Comparison of ENCODE assay signal across 21 mouse cellular contexts in the genomic region with DNA sequence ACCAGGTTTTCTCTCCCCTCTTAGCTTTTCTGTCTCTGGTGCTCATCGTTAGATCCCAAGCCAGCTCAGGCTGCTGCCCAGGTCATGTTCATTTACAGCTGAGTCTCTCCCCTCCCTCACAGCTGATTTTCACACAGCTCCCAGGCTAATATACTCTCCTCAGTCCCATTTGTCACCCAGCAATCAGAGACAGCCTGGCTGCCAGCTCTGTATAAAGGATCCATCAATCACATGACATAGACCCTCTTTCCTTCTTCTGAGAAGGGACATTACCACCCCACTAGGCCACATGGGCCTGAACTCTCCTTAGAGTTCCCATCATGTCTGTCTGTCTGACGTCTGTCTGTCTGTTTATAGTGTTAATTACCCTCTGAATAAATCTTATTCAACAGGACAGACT. TPM values are rescaled to one million over a fixed set of nuclear protein-coding genes. Genes with fewer than 3 reads are reported as not detected.
DNase-seq lines count a peak whose midpoint lies in the region; ATAC-seq and TF ChIP-seq lines count a peak whose summit lies in the region.
"Had no signal": no experiment of that assay in that cellular context is flagged by ENCODE, and none has a peak within 500 bp of the region (broad histone marks: within the 10 kb centered on the region; RNA-seq: fewer than 3 reads in every experiment).

No protein-coding gene starts in this region.

- no peak for TF ChIP-seq POLR2A in liver, adult 2 months (IDR thresholded peaks at IDR 0.05; ENCODE audit: extremely low read depth, insufficient read depth, low read length)
- no peak for TF ChIP-seq POLR2A in lung, adult 2 months (IDR thresholded peaks at IDR 0.05; ENCODE audit: borderline replicate concordance, extremely low read depth, low read depth, low read length)

- H3K79me2 ChIP-seq in liver, adult 2 months (ENCODE audit: control insufficient read depth, insufficient read depth, low read length) = no peaks in the 10 kb centered on the region; the same call in 1 of the 2 replicates

- no peak overlapping the region for H3K27ac ChIP-seq in hindbrain, embryonic 12.5 days
- H3K27ac ChIP-seq in hindbrain, postnatal 0 days = no peak overlapping the region
- H3K27ac ChIP-seq in liver, adult 2 months (replicated peaks; ENCODE audit: insufficient read depth, low read depth, low read length) = peak overlapping the region; percentile 46
- H3K27ac ChIP-seq in liver, embryonic 12.5 days = no peak overlapping the region
- H3K27ac ChIP-seq in hindbrain, embryonic 14.5 days = no peak overlapping the region
- no peak overlapping the region for H3K27ac ChIP-seq in neural tube, embryonic 13.5 days (replicated peaks)
- H3K27ac ChIP-seq: embryonic facial prominence, embryonic 10.5 days; heart, embryonic 15.5 days; hindbrain, embryonic 15.5 days; left cerebral cortex, adult 2 months; lung, embryonic 15.5 days had no signal

- H3K4me3 ChIP-seq in hindbrain, embryonic 12.5 days = no peak overlapping the region
- H3K4me3 ChIP-seq in hindbrain, postnatal 0 days (ENCODE audit: low read length) = no peak overlapping the region
- no peak overlapping the region for H3K4me3 ChIP-seq in liver, adult 2 months (ENCODE audit: insufficient read depth, low read depth, low read length)
- H3K4me3 ChIP-seq in liver, embryonic 12.5 days = no peak overlapping the region
- H3K4me3 ChIP-seq in hindbrain, embryonic 14.5 days (replicated peaks; ENCODE audit: low read length) = no peak overlapping the region
- no peak overlapping the region for H3K4me3 ChIP-seq in neural tube, embryonic 13.5 days
- no peak overlapping the region for H3K4me3 ChIP-seq in lung, adult 2 months (replicated peaks; ENCODE audit: extremely low read depth, low read depth, low read length)
- H3K4me3 ChIP-seq: embryonic facial prominence, embryonic 10.5 days; heart, embryonic 15.5 days; hindbrain, embryonic 15.5 days; left cerebral cortex, adult 2 months; lung, embryonic 15.5 days had no signal

- no peak overlapping the region for H3K9ac ChIP-seq in hindbrain, embryonic 12.5 days
- no peak overlapping the region for H3K9ac ChIP-seq in hindbrain, postnatal 0 days (replicated peaks; ENCODE audit: low read length)
- H3K9ac ChIP-seq in liver, adult 2 months (ENCODE audit: low read depth, low read length) = no peak overlapping the region
- H3K9ac ChIP-seq in liver, embryonic 12.5 days = no peak overlapping the region
- no peak overlapping the region for H3K9ac ChIP-seq in hindbrain, embryonic 14.5 days
- H3K9ac ChIP-seq in neural tube, embryonic 13.5 days = no peak overlapping the region
- H3K9ac ChIP-seq: heart, embryonic 15.5 days; hindbrain, embryonic 15.5 days; lung, embryonic 15.5 days had no signal

- no peaks in the 10 kb centered on the region for H3K36me3 ChIP-seq in hindbrain, embryonic 12.5 days
- H3K36me3 ChIP-seq in hindbrain, postnatal 0 days (ENCODE audit: insufficient read depth, low read length) = no peaks in the 10 kb centered on the region
- H3K36me3 ChIP-seq in liver, adult 2 months (ENCODE audit: control insufficient read depth, insufficient read depth, low read length) = no peaks in the 10 kb centered on the region
- no peaks in the 10 kb centered on the region for H3K36me3 ChIP-seq in liver, embryonic 12.5 days
- H3K36me3 ChIP-seq in hindbrain, embryonic 14.5 days (replicated peaks; ENCODE audit: control insufficient read depth, insufficient read depth) = no peaks in the 10 kb centered on the region
- H3K36me3 ChIP-seq in neural tube, embryonic 13.5 days = no peaks in the 10 kb centered on the region
- H3K36me3 ChIP-seq: embryonic facial prominence, embryonic 10.5 days; heart, embryonic 15.5 days; hindbrain, embryonic 15.5 days; lung, embryonic 15.5 days had no signal

- DNase-seq in hindbrain, postnatal 0 days (ENCODE audit: low spot score) = no peak
- DNase-seq in liver, adult 2 months (ENCODE audit: extremely low read depth, low read depth, low spot score) = no peak
- no peak for DNase-seq in hindbrain, embryonic 14.5 days (ENCODE audit: low spot score)
- DNase-seq in lung, adult 2 months = no peak
- DNase-seq in cerebellum, adult 9-11 months = no peak
- DNase-seq: cerebellum, adult 18-20 months; cerebellum, postnatal 36 days; gastrocnemius, postnatal 25 days; left cerebral cortex, postnatal 4 days; lung, postnatal 4 days; thymus, postnatal 36 days had no signal

- TF ChIP-seq CTCF in hindbrain, postnatal 0 days (IDR thresholded peaks at IDR 0.05; ENCODE audit: low read depth) = no peak
- no peak for TF ChIP-seq CTCF in liver, adult 2 months (IDR thresholded peaks at IDR 0.05; ENCODE audit: low read depth, low read length)
- TF ChIP-seq CTCF in lung, adult 2 months (IDR thresholded peaks at IDR 0.05; ENCODE audit: insufficient read depth, low read length) = no peak

- H3K9me3 ChIP-seq in hindbrain, embryonic 12.5 days (replicated peaks) = no peaks in the 10 kb centered on the region
- no peaks in the 10 kb centered on the region for H3K9me3 ChIP-seq in hindbrain, postnatal 0 days (ENCODE audit: low read length)
- no peaks in the 10 kb centered on the region for H3K9me3 ChIP-seq in liver, embryonic 12.5 days (replicated peaks)
- H3K9me3 ChIP-seq in hindbrain, embryonic 14.5 days (ENCODE audit: control insufficient read depth, low read length) = 0 out of 2 replicates have a peak, but pooled peaks cover 3% of the 10 kb centered on the region
- H3K9me3 ChIP-seq in neural tube, embryonic 13.5 days = no peaks in the 10 kb centered on the region
- H3K9me3 ChIP-seq: embryonic facial prominence, embryonic 10.5 days; heart, embryonic 15.5 days; hindbrain, embryonic 15.5 days; lung, embryonic 15.5 days had no signal

- 33% methylated on average over 2 of the region's 2 CpGs for WGBS in hindbrain, embryonic 12.5 days
- WGBS in hindbrain, postnatal 0 days = 35% methylated on average over 2 of the region's 2 CpGs
- WGBS in liver, adult 2 months = 41% methylated on average over 2 of the region's 2 CpGs
- 54% methylated on average over 2 of the region's 2 CpGs for WGBS in liver, embryonic 12.5 days (ENCODE audit: insufficient replicate concordance)
- WGBS in hindbrain, embryonic 14.5 days = 24% methylated on average over 2 of the region's 2 CpGs
- WGBS in neural tube, embryonic 13.5 days = 14% methylated on average over 2 of the region's 2 CpGs
- 58% methylated on average over 2 of the region's 2 CpGs for WGBS in lung, adult 2 months

- H3K27me3 ChIP-seq in hindbrain, embryonic 12.5 days = no peaks in the 10 kb centered on the region
- H3K27me3 ChIP-seq in hindbrain, postnatal 0 days (ENCODE audit: insufficient read depth, low read length) = no peaks in the 10 kb centered on the region
- H3K27me3 ChIP-seq in liver, adult 2 months (ENCODE audit: control insufficient read depth, insufficient read depth, low read length) = no peaks in the 10 kb centered on the region
- peaks cover 29% of the 10 kb centered on the region for H3K27me3 ChIP-seq in liver, embryonic 12.5 days (replicated peaks)
- no peaks in the 10 kb centered on the region for H3K27me3 ChIP-seq in hindbrain, embryonic 14.5 days (ENCODE audit: control insufficient read depth, insufficient read depth, low read length)
- peaks cover 4% of the 10 kb centered on the region for H3K27me3 ChIP-seq in neural tube, embryonic 13.5 days
- H3K27me3 ChIP-seq: heart, embryonic 15.5 days; hindbrain, embryonic 15.5 days; lung, embryonic 15.5 days had no signal

- ATAC-seq in hindbrain, embryonic 12.5 days (ENCODE audit: low FRiP score) = peak; percentile 84
- no peak for ATAC-seq in hindbrain, postnatal 0 days
- no peak for ATAC-seq in liver, embryonic 12.5 days
- 0 out of 2 replicates have a peak, but pooled peaks have one; percentile 48 for ATAC-seq in hindbrain, embryonic 14.5 days (ENCODE audit: low FRiP score)
- 0 out of 2 replicates have a peak, but pooled peaks have one; percentile 59 for ATAC-seq in neural tube, embryonic 13.5 days (ENCODE audit: low read depth)

- no peak overlapping the region for H3K4me2 ChIP-seq in hindbrain, embryonic 12.5 days (replicated peaks)
- no peak overlapping the region for H3K4me2 ChIP-seq in hindbrain, postnatal 0 days (ENCODE audit: low read depth, low read length)
- H3K4me2 ChIP-seq in liver, embryonic 12.5 days = no peak overlapping the region
- no peak overlapping the region for H3K4me2 ChIP-seq in hindbrain, embryonic 14.5 days (replicated peaks)
- H3K4me2 ChIP-seq in neural tube, embryonic 13.5 days = no peak overlapping the region
- H3K4me2 ChIP-seq: heart, embryonic 15.5 days; hindbrain, embryonic 15.5 days; liver, embryonic 11.5 days; lung, embryonic 15.5 days; midbrain, embryonic 11.5 days had no signal

- peaks cover 10% of the 10 kb centered on the region; the same call in 1 of the 2 replicates for H3K4me1 ChIP-seq in hindbrain, embryonic 12.5 days
- no peaks in the 10 kb centered on the region for H3K4me1 ChIP-seq in hindbrain, postnatal 0 days (ENCODE audit: insufficient read depth, low read length)
- H3K4me1 ChIP-seq in liver, adult 2 months (ENCODE audit: control insufficient read depth, insufficient read depth, low read length) = peaks cover 25% of the 10 kb centered on the region
- H3K4me1 ChIP-seq in liver, embryonic 12.5 days = no peaks in the 10 kb centered on the region
- 0 out of 2 replicates have a peak, but pooled peaks cover 6% of the 10 kb centered on the region for H3K4me1 ChIP-seq in hindbrain, embryonic 14.5 days (replicated peaks; ENCODE audit: control insufficient read depth, insufficient read depth, low read length)
- H3K4me1 ChIP-seq in neural tube, embryonic 13.5 days (replicated peaks) = peaks cover 20% of the 10 kb centered on the region
- no peaks in the 10 kb centered on the region for H3K4me1 ChIP-seq in lung, adult 2 months (ENCODE audit: control insufficient read depth, insufficient read depth, low read length)
- H3K4me1 ChIP-seq: heart, embryonic 15.5 days had no signal

RNA-seq across cellular contexts. Expression of gene Slc35g1, which starts 22.4 kb away (rescaled TPM):
- 2.8 and 2.9 TPM in 2 replicates for polyA plus RNA-seq in hindbrain, embryonic 12.5 days (2016; fragmentation: Nextera tagmentation; extraction: Ambion mirVana)
- total RNA-seq in hindbrain, postnatal 0 days (2014; rRNA removed) = 2.0 and 3.2 TPM in 2 replicates
- 1.4 and 1.5 TPM in 2 replicates for polyA plus RNA-seq in hindbrain, postnatal 0 days (2015; fragmentation: Nextera tagmentation; extraction: Ambion mirVana)
- total RNA-seq in liver, adult 2 months (2014; rRNA removed) = 16.3 and 21.2 TPM in 2 replicates
- 4.0 and 4.7 TPM in 2 replicates for polyA plus RNA-seq in liver, adult 2 months (2012; rRNA removed)
- 7.7 and 8.4 TPM in 2 replicates for polyA plus RNA-seq in liver, embryonic 12.5 days (2016; fragmentation: Nextera tagmentation; extraction: Ambion mirVana)
- 1.1 and 1.2 TPM in 2 replicates for polyA plus RNA-seq in hindbrain, embryonic 14.5 days (2014; fragmentation: Nextera tagmentation; extraction: Ambion mirVana)
- polyA plus RNA-seq in neural tube, embryonic 13.5 days (2015; fragmentation: Nextera tagmentation; extraction: Ambion mirVana) = 0.84 and 1.0 TPM in 2 replicates
- polyA plus RNA-seq in lung, adult 2 months (2012; rRNA removed) = 1.7 and 2.3 TPM in 2 replicates

Comparison
In these comparisons a context has a peak if more than half of its experiments do, and no peak if none do; other contexts are left out.
1. ATAC-seq: peak in hindbrain, embryonic 12.5 days (single experiment), hindbrain, embryonic 14.5 days (single experiment) and neural tube, embryonic 13.5 days (single experiment); none in hindbrain, postnatal 0 days (single experiment) and liver, embryonic 12.5 days (single experiment).